Mouse (Mus musculus) liver, postnatal 0 days (tissue): ENCODE data around the gene Capzb. TPM values are rescaled to one million over a fixed set of nuclear protein-coding genes. Genes with fewer than 3 reads are reported as not detected.

Experiments
- ATAC-seq: fragments of 200-750 bp; cut with Nextera tagmentation; 2 replicates; pipeline ENCODE4 v1.8.0; 2017; ENCODE audit warnings: mild to moderate bottlenecking, moderate library complexity
- DNase-seq: peaks from one replicate; pipeline ENCODE4 v3.0.0-alpha.2; 2016
- H3K27ac ChIP-seq: fragments of 300-500 bp; sonication (generic); 2 replicates; pipeline ENCODE4 v1.5.1; 2014; ENCODE audit warnings: antibody characterized with exemption, moderate library complexity, mild to moderate bottlenecking, low read depth
- H3K27me3 ChIP-seq: fragments of 300-500 bp; sonication (generic); 2 replicates; pipeline ENCODE4 v1.6.1; 2014; ENCODE audit warnings: low read length, control low read depth, mixed read lengths; ENCODE audit not compliant: insufficient read depth
- H3K36me3 ChIP-seq: fragments of 300-500 bp; sonication (generic); replicated peaks from 2 replicates; pipeline ENCODE4 v1.6.1; 2014; ENCODE audit warnings: mild to moderate bottlenecking, control low read depth, low read length, moderate library complexity, mixed read lengths; ENCODE audit not compliant: insufficient read depth
- H3K4me1 ChIP-seq: fragments of 300-500 bp; sonication (generic); 2 replicates; pipeline ENCODE4 v1.6.1; 2014; ENCODE audit warnings: antibody characterized with exemption, mild to moderate bottlenecking, control low read depth; ENCODE audit not compliant: insufficient read depth
- H3K4me2 ChIP-seq: fragments of 300-500 bp; sonication (generic); 2 replicates; pipeline ENCODE4 v1.6.1; 2014; ENCODE audit warnings: low read depth, mild to moderate bottlenecking, low read length, moderate library complexity, mixed read lengths
- H3K4me3 ChIP-seq: fragments of 300-500 bp; sonication (generic); 2 replicates; pipeline ENCODE4 v1.5.1; 2014; ENCODE audit warnings: low read depth, low read length
- H3K9ac ChIP-seq: fragments of 300-500 bp; sonication (generic); replicated peaks from 2 replicates; pipeline ENCODE4 v1.6.1; 2014; ENCODE audit warnings: mild to moderate bottlenecking, moderate library complexity
- H3K9me3 ChIP-seq: fragments of 300-500 bp; sonication (generic); 2 replicates; pipeline ENCODE4 v1.6.1; 2016; ENCODE audit warnings: mild to moderate bottlenecking, control low read depth, low read length, mixed read lengths
- CTCF ChIP-seq: sonication (generic); IDR thresholded peaks from 2 replicates; pipeline ENCODE4 v1.5.1; 2016; ENCODE audit warnings: antibody characterized with exemption, low read depth
- EP300 ChIP-seq: IDR thresholded peaks from 2 replicates; pipeline ENCODE4 v1.6.1; 2016; ENCODE audit warnings: antibody characterized with exemption, low read depth, mild to moderate bottlenecking
- WGBS: fragments of 180-500 bp; shearing (Covaris S2); extraction: QIAGEN DNeasy Blood & Tissue Kit; methylation state at CpG from one replicate; pipeline ENCODE4 v1.1.7; 2014; ENCODE audit not compliant: insufficient replicate concordance; 5-methylcytosine and 5-hydroxymethylcytosine counted together
- polyA plus RNA-seq: library from polyadenylated mRNA; unstranded; fragments of >200 nt; fragmentation: Nextera tagmentation; extraction: Ambion mirVana; gene quantifications from 2 replicates; pipeline ENCODE4 v1.2.1, GENCODE M21; 2015

Gene Capzb
- polyA plus RNA-seq, 1 experiment from 2014 or later = 143 TPM

DNA sequence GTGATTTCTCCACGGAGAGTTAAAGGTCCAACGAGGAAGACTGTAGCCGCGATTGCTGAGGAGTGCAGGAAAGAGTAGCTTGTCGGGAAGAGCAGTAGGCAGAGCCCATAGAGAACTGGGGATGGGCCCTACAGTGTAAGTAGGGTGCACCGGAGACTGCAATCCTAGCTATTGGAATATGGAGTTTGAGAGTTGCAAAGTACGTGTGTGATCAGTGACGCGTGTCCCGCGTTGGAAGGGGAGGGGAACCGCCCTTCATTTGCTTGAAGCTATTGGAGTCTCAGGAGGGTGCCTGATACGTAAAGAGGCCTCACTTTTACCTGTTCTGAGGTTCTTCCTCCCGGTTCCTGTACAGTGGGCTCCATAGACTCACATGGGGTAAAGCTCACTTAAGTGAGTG lies 119.0 kb downstream of the Capzb start:
- WGBS = 22% methylated on average over 14 of the region's 14 CpGs
- DNase-seq (peak; percentile 49), ATAC-seq (peak; percentile 47)
- Histone ChIP-seq H3K27me3 (no peaks in the 10 kb centered on the region), H3K9ac (peak overlapping the region; percentile 91), H3K4me2 (peak overlapping the region; percentile 100), H3K27ac (peak overlapping the region; percentile 78), H3K4me3 (peak overlapping the region; percentile 95), H3K9me3 (no peaks in the 10 kb centered on the region), H3K36me3 (peaks cover 10% of the 10 kb centered on the region), H3K4me1 (peaks cover 28% of the 10 kb centered on the region)
- TF ChIP-seq EP300 = no peak
- no peak for TF ChIP-seq CTCF

DNA sequence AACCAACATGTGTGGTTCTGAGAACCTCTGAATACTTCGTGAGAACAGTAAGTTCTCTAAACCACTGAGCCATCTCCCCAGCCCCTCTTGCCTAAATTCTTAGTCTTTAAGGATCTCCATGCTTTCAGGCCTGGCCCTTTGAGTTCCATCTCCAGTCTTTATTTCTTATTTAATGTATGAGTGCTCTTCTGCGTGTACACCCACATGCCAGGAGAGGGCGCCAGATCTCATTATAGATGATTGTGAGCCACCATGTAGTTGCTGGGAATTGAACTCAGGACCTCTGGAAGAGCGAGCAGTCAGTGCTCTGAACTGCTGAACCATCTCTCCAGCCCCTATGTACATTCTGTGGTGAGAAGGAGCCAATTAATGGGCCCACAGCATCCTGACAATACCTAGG lies 119.9 kb downstream of the Capzb start:
- ATAC-seq (no peak), DNase-seq (peak; percentile 68)
- Histone ChIP-seq H3K4me2 (no peak overlapping the region), H3K27ac (no peak overlapping the region), H3K36me3 (peaks cover 15% of the 10 kb centered on the region), H3K27me3 (no peaks in the 10 kb centered on the region), H3K9ac (no peak overlapping the region), H3K4me3 (no peak overlapping the region), H3K9me3 (no peaks in the 10 kb centered on the region), H3K4me1 (peaks cover 28% of the 10 kb centered on the region)
- 54% methylated on average over 4 of the region's 4 CpGs for WGBS
- no peak for TF ChIP-seq EP300
- TF ChIP-seq CTCF = peak; percentile 72

DNA sequence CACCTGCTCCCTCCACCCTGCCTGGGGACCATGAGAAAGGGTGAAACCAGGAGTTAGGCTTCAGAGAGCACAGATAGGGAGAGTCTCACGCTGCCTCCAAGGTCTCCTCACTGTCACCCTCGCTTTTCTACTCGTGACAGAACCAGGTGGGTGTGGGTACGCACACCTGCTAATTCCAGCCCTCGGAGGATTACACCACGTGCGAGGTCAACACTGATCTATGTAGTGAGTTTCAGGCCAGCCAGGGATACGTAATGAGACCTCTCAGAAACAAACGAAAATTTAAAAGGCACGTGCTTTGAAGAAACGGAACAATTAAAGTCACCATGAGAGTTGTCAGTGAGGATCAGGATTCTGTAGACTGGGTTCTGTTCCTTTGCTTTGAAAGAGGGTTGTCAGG lies 125.8 kb downstream of the Capzb start:
- TF ChIP-seq CTCF = no peak
- TF ChIP-seq EP300 = no peak
- Histone ChIP-seq H3K9ac (no peak overlapping the region), H3K27me3 (no peaks in the 10 kb centered on the region), H3K9me3 (no peaks in the 10 kb centered on the region), H3K4me2 (no peak overlapping the region), H3K4me3 (no peak overlapping the region), H3K36me3 (peaks cover 18% of the 10 kb centered on the region), H3K27ac (no peak overlapping the region), H3K4me1 (no peaks in the 10 kb centered on the region)
- DNase-seq (no peak), ATAC-seq (no peak)
- WGBS = 86% methylated on average over 11 of the region's 11 CpGs

DNA sequence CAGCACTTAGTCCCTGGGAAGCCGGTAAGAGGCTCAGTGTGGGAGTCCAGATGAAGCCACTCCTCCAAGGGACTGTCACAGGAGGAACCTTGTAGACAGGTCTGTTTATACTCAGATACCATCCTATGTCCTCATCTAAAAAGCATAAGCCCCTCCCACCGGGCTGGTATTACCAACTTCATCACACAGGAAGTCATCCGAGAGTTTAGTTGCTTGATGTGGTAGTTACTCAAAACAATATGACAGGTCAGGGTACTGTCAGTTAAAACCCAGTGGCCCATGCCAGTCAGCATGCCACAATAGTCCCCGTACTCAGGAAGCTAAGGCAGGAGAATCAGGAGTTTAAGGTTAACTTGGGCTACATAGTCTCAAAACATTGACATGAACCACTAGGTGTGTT lies 127.0 kb downstream of the Capzb start:
- Histone ChIP-seq H3K4me3 (no peak overlapping the region), H3K4me2 (no peak overlapping the region), H3K9ac (no peak overlapping the region), H3K9me3 (no peaks in the 10 kb centered on the region), H3K27me3 (no peaks in the 10 kb centered on the region), H3K4me1 (no peaks in the 10 kb centered on the region), H3K27ac (no peak overlapping the region), H3K36me3 (peaks cover 15% of the 10 kb centered on the region)
- 83% methylated on average over 4 of the region's 4 CpGs for WGBS
- peak; percentile 10 for DNase-seq
- ATAC-seq = no peak
- TF ChIP-seq CTCF (no peak), EP300 (no peak)

DNA sequence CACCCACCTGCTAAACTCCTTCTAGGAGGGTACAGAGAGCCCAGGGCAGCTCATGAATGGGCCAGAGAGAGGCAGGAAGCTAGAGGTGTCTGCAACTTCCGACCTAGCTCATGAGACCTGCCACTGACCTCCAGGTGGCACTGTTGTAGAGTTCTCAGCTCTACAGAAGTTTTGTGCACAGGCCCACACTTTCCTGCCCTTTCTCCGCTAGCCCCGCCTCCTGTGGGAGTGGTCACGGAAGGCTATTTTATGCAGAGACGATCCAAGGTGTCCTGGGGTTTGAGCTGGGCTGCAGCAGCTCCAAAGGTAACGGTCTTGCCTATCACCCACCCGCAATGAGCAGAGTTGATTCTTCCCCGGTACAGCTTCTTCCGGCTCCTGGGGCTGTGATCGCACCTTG lies 137.9 kb downstream of the Capzb start:
- H3K4me2 ChIP-seq = peak overlapping the region; percentile 75
- peak; percentile 81 for ATAC-seq
- no peaks in the 10 kb centered on the region for H3K27me3 ChIP-seq
- peaks cover 12% of the 10 kb centered on the region for H3K4me1 ChIP-seq
- no peaks in the 10 kb centered on the region for H3K36me3 ChIP-seq
- no peak overlapping the region for H3K27ac ChIP-seq
- peak overlapping the region; percentile 46 for H3K4me3 ChIP-seq
- DNase-seq = peak; percentile 95
- TF ChIP-seq CTCF (peak; percentile 93), EP300 (no peak)
- peak overlapping the region; percentile 50 for H3K9ac ChIP-seq
- H3K9me3 ChIP-seq = no peaks in the 10 kb centered on the region
- 3% methylated on average over 10 of the region's 10 CpGs for WGBS

DNA sequence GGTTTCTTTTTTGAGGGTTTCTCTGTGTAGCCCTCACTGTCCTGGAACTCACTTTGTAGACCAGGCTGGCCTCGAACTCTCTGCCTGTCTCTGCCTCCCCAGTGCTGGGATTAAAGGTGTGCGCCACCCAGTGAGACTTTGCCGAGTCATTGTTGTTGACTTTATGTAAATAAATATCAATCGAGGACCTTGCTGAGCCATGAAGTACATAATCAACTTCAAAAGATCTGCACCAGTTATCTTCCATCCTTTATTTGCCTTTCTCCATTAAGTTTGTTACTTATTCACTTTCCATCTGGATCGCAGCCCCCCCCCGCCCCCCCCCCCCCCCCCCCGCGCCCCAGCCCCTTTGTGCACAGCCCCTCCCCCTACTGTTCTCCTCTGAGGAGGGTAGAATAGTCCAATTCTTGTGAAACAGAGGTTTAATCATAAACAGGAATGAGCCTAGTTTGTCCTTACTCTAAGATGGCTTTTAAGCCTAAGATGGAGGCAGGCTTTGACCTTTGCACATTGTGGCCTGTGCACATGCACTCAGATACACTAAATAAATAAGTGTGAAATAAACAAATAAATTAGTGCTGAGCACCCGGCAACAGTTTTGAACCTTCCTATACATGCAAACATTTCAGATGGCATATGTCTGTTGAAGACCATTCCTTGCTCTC lies 142.1 kb downstream of the Capzb start:
- no peak for TF ChIP-seq CTCF
- no peak for TF ChIP-seq EP300
- Histone ChIP-seq H3K27ac (peak overlapping the region; percentile 81; the same call in 1 of the 2 replicates), H3K4me3 (no peak overlapping the region), H3K4me1 (peaks cover 21% of the 10 kb centered on the region), H3K9ac (no peak overlapping the region), H3K9me3 (no peaks in the 10 kb centered on the region), H3K4me2 (peak overlapping the region; percentile 83), H3K27me3 (no peaks in the 10 kb centered on the region), H3K36me3 (no peaks in the 10 kb centered on the region)
- DNase-seq (peak; percentile 60), ATAC-seq (peak; percentile 43)
- WGBS = 57% methylated on average over 6 of the region's 9 CpGs

DNA sequence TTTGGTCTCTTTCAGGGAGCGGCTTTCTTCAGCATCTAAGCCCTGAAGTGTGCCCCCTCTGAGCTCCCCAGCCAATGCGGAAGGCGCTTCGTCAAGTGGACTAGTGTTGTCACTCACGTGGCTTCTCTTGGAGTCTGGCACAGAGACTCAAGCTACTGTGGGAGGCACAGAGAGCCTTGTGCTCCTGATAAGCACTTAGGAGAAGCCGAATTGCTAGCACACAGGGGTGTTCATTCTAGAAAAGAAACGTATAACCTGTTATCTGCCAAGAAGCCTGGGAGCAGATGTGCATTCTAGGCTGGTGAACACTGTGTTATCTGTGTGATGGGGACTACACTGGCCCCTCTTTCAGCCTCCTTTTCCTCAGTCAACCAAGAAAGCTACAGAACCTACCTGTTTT lies 142.8 kb downstream of the Capzb start:
- peak overlapping the region; percentile 81 for H3K27ac ChIP-seq
- ATAC-seq (peak; percentile 78), DNase-seq (peak; percentile 44)
- H3K36me3 ChIP-seq = no peaks in the 10 kb centered on the region
- no peaks in the 10 kb centered on the region for H3K9me3 ChIP-seq
- H3K4me2 ChIP-seq = peak overlapping the region; percentile 83
- no peak overlapping the region for H3K9ac ChIP-seq
- WGBS = 27% methylated on average over 7 of the region's 7 CpGs
- no peak overlapping the region for H3K4me3 ChIP-seq
- no peaks in the 10 kb centered on the region for H3K27me3 ChIP-seq
- TF ChIP-seq EP300 = peak; percentile 89
- TF ChIP-seq CTCF = no peak
- H3K4me1 ChIP-seq = peaks cover 21% of the 10 kb centered on the region
